Mouse (Mus musculus) bone marrow, adult 2 months (tissue): ENCODE results near the gene Atp6ap2.

Experiments
- CTCF ChIP-seq: fragments of 200-500 bp; IDR thresholded peaks from 2 replicates; pipeline ENCODE4 v1.5.1; 2011; ENCODE audit warnings: low read length, control low read depth; ENCODE audit not compliant: control insufficient read depth, insufficient read depth
- POLR2A ChIP-seq: fragments of 200-500 bp; IDR thresholded peaks from 2 replicates; pipeline ENCODE4 v1.6.1; 2011; ENCODE audit warnings: low read depth, mild to moderate bottlenecking, control low read depth, low read length, borderline replicate concordance; ENCODE audit not compliant: control insufficient read depth

GRCm38 (mm10) chrX:12611211-12611610 is 23.6 kb downstream of the Atp6ap2 start:
- TF ChIP-seq CTCF, result no peak
- TF ChIP-seq POLR2A, result no peak
